Mouse (Mus musculus) hindbrain, postnatal 0 days (tissue): ENCODE results near the gene Cerk. TPM values are rescaled to one million over a fixed set of nuclear protein-coding genes. Genes with fewer than 3 reads are reported as not detected.
A peak's percentile ranks its signal among the peaks of the same experiment; 100 is the strongest.

Source experiments
- ATAC-seq: fragments of 200-750 bp; cut with Nextera tagmentation; 2 replicates; pipeline ENCODE4 v1.8.0; 2017; ENCODE audit warnings: mild to moderate bottlenecking, moderate TSS enrichment, moderate library complexity
- DNase-seq: peaks from one replicate; pipeline ENCODE4 v3.0.0-alpha.2; 2015; ENCODE audit warnings: low spot score
- H3K27ac ChIP-seq: fragments of 300-500 bp; sonication (generic); 2 replicates; pipeline ENCODE4 v1.5.1; 2014; ENCODE audit warnings: mild to moderate bottlenecking
- H3K27me3 ChIP-seq: fragments of 300-500 bp; sonication (generic); 2 replicates; pipeline ENCODE4 v1.6.1; 2014; ENCODE audit warnings: low read length, mixed read lengths; ENCODE audit not compliant: insufficient read depth
- H3K36me3 ChIP-seq: fragments of 300-500 bp; sonication (generic); 2 replicates; pipeline ENCODE4 v1.6.1; 2014; ENCODE audit warnings: low read length, mixed read lengths; ENCODE audit not compliant: insufficient read depth
- H3K4me1 ChIP-seq: fragments of 300-500 bp; sonication (generic); 2 replicates; pipeline ENCODE4 v1.6.1; 2014; ENCODE audit warnings: antibody characterized with exemption, low read length, mixed read lengths; ENCODE audit not compliant: insufficient read depth
- H3K4me2 ChIP-seq: fragments of 300-500 bp; sonication (generic); 2 replicates; pipeline ENCODE4 v1.6.1; 2014; ENCODE audit warnings: low read depth, mild to moderate bottlenecking, low read length, moderate library complexity, mixed read lengths
- H3K4me3 ChIP-seq: fragments of 300-500 bp; sonication (generic); 2 replicates; pipeline ENCODE4 v1.5.1; 2014; ENCODE audit warnings: low read length
- H3K9ac ChIP-seq: fragments of 300-500 bp; sonication (generic); replicated peaks from 2 replicates; pipeline ENCODE4 v1.6.1; 2014; ENCODE audit warnings: mild to moderate bottlenecking, low read length, moderate library complexity, mixed read lengths
- H3K9me3 ChIP-seq: fragments of 300-500 bp; sonication (generic); 2 replicates; pipeline ENCODE4 v1.6.1; 2016; ENCODE audit warnings: low read length, mixed read lengths
- CTCF ChIP-seq: IDR thresholded peaks from 2 replicates; pipeline ENCODE4 v1.5.1; 2016; ENCODE audit warnings: antibody characterized with exemption, control low read depth, low read depth
- WGBS: fragments of 180-500 bp; shearing (Covaris S2); extraction: QIAGEN DNeasy Blood & Tissue Kit; methylation state at CpG from one replicate; pipeline ENCODE4 v1.1.7; 2014; 5-methylcytosine and 5-hydroxymethylcytosine counted together
- polyA plus RNA-seq: library from polyadenylated mRNA; unstranded; fragments of >200 nt; fragmentation: Nextera tagmentation; extraction: Ambion mirVana; gene quantifications from 2 replicates; pipeline ENCODE4 v1.2.1, GENCODE M21; 2015
- total RNA-seq: library from RNA; depleted of rRNA; stranded (reverse); fragments of >200 nt; gene quantifications from 2 replicates; pipeline ENCODE4 v1.2.3, GENCODE M21; 2014

Gene Cerk
- total and polyA plus RNA-seq, 2 experiments from 2014 or later: 23.4 to 46.3 TPM

DNA sequence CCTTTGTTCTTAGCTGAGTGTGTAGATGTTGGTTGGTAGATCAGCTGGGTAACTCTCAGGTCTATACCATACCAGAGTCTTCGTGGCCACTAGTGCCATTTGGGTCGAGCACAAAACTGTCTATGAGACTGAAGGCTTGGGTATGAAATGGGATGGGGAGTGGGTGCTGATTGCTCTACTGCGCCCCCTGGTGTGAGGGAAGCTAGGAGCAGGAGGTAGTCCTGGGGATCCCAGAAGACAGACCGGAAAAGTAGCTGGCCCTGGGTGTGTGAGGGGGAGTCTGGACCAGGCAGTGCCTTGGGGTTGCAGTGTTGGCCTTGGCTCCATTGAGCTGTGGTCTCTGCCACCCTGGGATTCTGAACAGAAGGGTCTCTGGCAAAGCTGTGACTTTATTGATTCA is 48.3 kb downstream of the Cerk start:
- 69% methylated on average over 4 of the region's 4 CpGs for WGBS
- peak; percentile 57 for TF ChIP-seq CTCF
- H3K9me3 ChIP-seq: no peaks in the 10 kb centered on the region
- no peak overlapping the region for H3K9ac ChIP-seq
- DNase-seq: no peak
- no peak for ATAC-seq
- no peak overlapping the region for H3K4me3 ChIP-seq
- H3K4me1 ChIP-seq: no peaks in the 10 kb centered on the region
- no peak overlapping the region for H3K4me2 ChIP-seq
- no peak overlapping the region for H3K27ac ChIP-seq
- H3K27me3 ChIP-seq: no peaks in the 10 kb centered on the region
- H3K36me3 ChIP-seq: peaks cover 46% of the 10 kb centered on the region

DNA sequence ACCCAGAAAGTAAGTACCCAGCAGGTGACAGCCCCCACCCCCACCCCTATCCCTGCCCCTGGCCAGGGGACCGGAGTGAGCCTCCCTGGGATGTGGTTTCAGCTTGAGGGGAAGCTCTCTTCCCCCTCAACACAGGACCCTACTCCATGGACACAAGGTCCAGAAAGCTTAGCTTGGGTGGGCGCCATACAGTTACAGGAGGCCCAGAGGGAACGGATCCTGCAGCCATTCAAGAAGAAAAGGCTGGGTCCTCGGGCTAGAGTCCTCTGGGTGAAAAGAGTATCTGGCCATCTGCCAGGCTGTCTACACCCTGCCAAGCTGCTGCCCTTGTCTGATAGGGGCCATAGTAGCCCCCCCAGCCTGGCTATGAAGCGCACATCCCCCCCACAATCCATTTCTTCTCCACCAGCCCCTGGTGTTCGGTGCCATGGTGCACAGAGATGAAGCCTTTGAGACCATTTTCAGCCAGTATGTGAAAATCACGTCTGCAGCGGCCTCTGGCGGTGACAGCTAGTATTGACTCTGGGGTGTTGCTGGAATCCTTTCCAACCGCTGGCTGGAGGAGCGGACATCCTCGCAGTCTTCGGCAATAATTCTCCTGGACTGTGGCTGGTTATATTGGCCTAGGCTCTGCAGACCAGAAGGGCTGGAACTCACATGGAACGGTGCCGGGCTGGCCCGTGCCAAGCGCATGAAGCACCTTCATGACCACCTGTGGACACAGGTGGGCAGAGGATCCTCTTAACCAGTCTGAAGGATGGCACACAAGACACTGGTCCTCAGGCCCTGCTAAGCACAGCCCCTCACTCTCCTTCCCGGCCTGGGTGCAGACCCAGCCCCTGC is 50.8 kb downstream of the Cerk start:
- no peak overlapping the region for H3K4me3 ChIP-seq
- no peaks in the 10 kb centered on the region for H3K9me3 ChIP-seq
- peak; percentile 93 for DNase-seq
- no peak overlapping the region for H3K9ac ChIP-seq
- H3K4me1 ChIP-seq: no peaks in the 10 kb centered on the region
- no peak overlapping the region for H3K4me2 ChIP-seq
- peak; percentile 80 for ATAC-seq
- H3K27ac ChIP-seq: peak overlapping the region; percentile 66; the same call in 1 of the 2 replicates
- peak; percentile 97 for TF ChIP-seq CTCF
- 33% methylated on average over 18 of the region's 18 CpGs for WGBS
- peaks cover 48% of the 10 kb centered on the region for H3K36me3 ChIP-seq
- no peaks in the 10 kb centered on the region for H3K27me3 ChIP-seq

DNA sequence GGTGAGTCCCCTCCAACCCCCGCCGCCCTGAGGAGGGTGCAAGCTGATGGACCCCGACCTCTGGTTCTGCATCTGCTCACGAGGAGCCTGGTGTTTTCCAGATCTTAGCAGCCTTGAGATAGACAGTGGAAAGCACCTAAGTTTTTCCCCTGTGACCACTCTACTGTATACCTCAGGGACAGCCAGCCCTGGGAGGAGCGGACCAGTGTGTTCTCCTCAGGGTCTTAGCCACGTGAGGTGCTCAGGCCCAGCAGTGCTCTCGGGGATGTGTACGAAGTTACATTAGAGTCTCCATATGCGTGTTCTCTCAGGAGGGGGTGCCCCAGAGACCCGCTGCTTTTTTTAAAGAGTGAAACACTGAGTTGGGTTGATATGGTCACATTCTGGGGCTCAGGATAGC is 55.3 kb downstream of the Cerk start:
- H3K9ac ChIP-seq: no peak overlapping the region
- no peaks in the 10 kb centered on the region for H3K4me1 ChIP-seq
- no peaks in the 10 kb centered on the region for H3K27me3 ChIP-seq
- no peak for TF ChIP-seq CTCF
- H3K4me3 ChIP-seq: no peak overlapping the region
- no peaks in the 10 kb centered on the region for H3K9me3 ChIP-seq
- H3K27ac ChIP-seq: no peak overlapping the region
- H3K36me3 ChIP-seq: peaks cover 77% of the 10 kb centered on the region
- DNase-seq (no peak), ATAC-seq (no peak)
- 92% methylated on average over 10 of the region's 10 CpGs for WGBS
- H3K4me2 ChIP-seq: no peak overlapping the region

DNA sequence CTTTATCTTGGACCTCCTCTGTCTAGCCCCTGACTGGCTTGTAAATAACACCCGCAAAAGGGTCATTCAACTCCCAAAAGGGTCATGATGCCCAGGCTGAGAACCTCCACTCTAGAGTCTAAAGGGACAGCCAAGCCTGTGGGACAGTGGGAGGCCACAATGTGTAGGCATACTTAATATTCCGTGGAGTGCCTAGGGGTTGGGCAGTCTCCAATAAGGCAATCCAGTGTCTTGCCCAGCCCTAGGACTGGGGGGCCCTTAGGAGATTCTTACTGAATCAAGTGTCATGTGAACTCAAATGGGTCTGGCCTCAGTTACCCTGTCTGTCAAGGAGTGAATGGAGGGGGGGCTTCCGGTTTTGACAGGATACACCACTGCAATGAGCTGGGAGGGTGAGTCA is 56.9 kb downstream of the Cerk start:
- peaks cover 76% of the 10 kb centered on the region for H3K36me3 ChIP-seq
- no peaks in the 10 kb centered on the region for H3K4me1 ChIP-seq
- WGBS: 71% methylated on average over 3 of the region's 3 CpGs
- H3K4me3 ChIP-seq: no peak overlapping the region
- ATAC-seq (peak; percentile 61; the same call in 1 of the 2 replicates), DNase-seq (peak; percentile 33)
- H3K9ac ChIP-seq: no peak overlapping the region
- H3K9me3 ChIP-seq: no peaks in the 10 kb centered on the region
- no peak for TF ChIP-seq CTCF
- H3K27ac ChIP-seq: no peak overlapping the region
- no peaks in the 10 kb centered on the region for H3K27me3 ChIP-seq
- no peak overlapping the region for H3K4me2 ChIP-seq

DNA sequence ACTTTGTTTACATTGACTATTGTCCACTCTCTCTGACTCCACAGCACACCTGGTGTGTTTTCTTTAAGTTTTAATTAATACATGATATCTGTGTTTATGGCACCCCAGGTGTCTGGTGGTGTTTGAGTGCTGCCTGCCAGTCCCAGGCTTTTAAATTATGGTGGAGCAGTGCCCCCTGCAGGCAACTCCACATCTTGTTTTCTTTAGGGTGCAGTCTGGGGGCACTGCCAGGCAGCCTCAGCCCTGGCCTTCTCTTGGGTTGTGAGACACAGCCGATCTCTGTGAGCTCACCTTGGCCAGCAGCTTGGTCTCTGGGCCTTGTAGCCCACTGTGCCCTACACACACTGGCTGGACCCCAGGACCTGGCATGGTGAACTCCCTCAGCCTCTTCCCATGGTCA is 61.6 kb downstream of the Cerk start:
- Histone ChIP-seq H3K27ac (no peak overlapping the region), H3K9me3 (no peaks in the 10 kb centered on the region), H3K4me2 (no peak overlapping the region), H3K9ac (no peak overlapping the region), H3K4me1 (no peaks in the 10 kb centered on the region), H3K36me3 (peaks cover 62% of the 10 kb centered on the region), H3K27me3 (no peaks in the 10 kb centered on the region), H3K4me3 (no peak overlapping the region)
- WGBS: 48% methylated on average over 1 of the region's 1 CpGs
- peak; percentile 77 for TF ChIP-seq CTCF
- ATAC-seq (peak; percentile 57; the same call in 1 of the 2 replicates), DNase-seq (peak; percentile 82)

DNA sequence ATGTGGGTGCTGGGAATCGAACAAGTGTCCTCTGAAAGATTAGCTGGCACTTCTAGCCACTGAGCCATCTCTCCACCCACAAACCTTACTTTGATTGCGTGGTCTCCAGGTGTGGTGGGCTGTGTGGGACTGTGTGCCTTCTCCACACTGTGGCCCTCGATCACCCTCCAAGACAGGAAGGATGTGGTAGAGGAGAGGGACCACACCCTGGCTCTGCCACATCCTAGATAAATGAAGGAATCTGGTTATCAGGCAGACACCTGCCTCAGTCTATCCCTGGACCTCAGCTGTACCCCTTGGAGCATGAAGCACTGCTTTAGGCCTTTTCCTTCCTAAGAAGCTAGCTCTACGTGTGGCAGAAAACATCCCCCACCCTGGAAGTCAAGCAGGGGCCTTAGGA is 62.5 kb downstream of the Cerk start:
- H3K27me3 ChIP-seq: no peaks in the 10 kb centered on the region
- no peak overlapping the region for H3K27ac ChIP-seq
- no peak for TF ChIP-seq CTCF
- no peak overlapping the region for H3K9ac ChIP-seq
- ATAC-seq: no peak
- no peak overlapping the region for H3K4me2 ChIP-seq
- 86% methylated on average over 4 of the region's 4 CpGs for WGBS
- DNase-seq: no peak
- no peak overlapping the region for H3K4me3 ChIP-seq
- no peaks in the 10 kb centered on the region for H3K4me1 ChIP-seq
- H3K36me3 ChIP-seq: peaks cover 60% of the 10 kb centered on the region
- no peaks in the 10 kb centered on the region for H3K9me3 ChIP-seq
